Mouse (Mus musculus) hindbrain, postnatal 0 days (tissue): ENCODE results near the gene Sv2c. TPM values are rescaled to one million over a fixed set of nuclear protein-coding genes. Genes with fewer than 3 reads are reported as not detected.
A peak's percentile ranks its signal among the peaks of the same experiment; 100 is the strongest.

Experiments used
- ATAC-seq: fragments of 200-750 bp; cut with Nextera tagmentation; 2 replicates; pipeline ENCODE4 v1.8.0; 2017; ENCODE audit warnings: mild to moderate bottlenecking, moderate TSS enrichment, moderate library complexity
- DNase-seq: peaks from one replicate; pipeline ENCODE4 v3.0.0-alpha.2; 2015; ENCODE audit warnings: low spot score
- H3K27ac ChIP-seq: fragments of 300-500 bp; sonication (generic); 2 replicates; pipeline ENCODE4 v1.5.1; 2014; ENCODE audit warnings: mild to moderate bottlenecking
- H3K27me3 ChIP-seq: fragments of 300-500 bp; sonication (generic); 2 replicates; pipeline ENCODE4 v1.6.1; 2014; ENCODE audit warnings: low read length, mixed read lengths; ENCODE audit not compliant: insufficient read depth
- H3K36me3 ChIP-seq: fragments of 300-500 bp; sonication (generic); 2 replicates; pipeline ENCODE4 v1.6.1; 2014; ENCODE audit warnings: low read length, mixed read lengths; ENCODE audit not compliant: insufficient read depth
- H3K4me1 ChIP-seq: fragments of 300-500 bp; sonication (generic); 2 replicates; pipeline ENCODE4 v1.6.1; 2014; ENCODE audit warnings: antibody characterized with exemption, low read length, mixed read lengths; ENCODE audit not compliant: insufficient read depth
- H3K4me2 ChIP-seq: fragments of 300-500 bp; sonication (generic); 2 replicates; pipeline ENCODE4 v1.6.1; 2014; ENCODE audit warnings: low read depth, mild to moderate bottlenecking, low read length, moderate library complexity, mixed read lengths
- H3K4me3 ChIP-seq: fragments of 300-500 bp; sonication (generic); 2 replicates; pipeline ENCODE4 v1.5.1; 2014; ENCODE audit warnings: low read length
- H3K9ac ChIP-seq: fragments of 300-500 bp; sonication (generic); replicated peaks from 2 replicates; pipeline ENCODE4 v1.6.1; 2014; ENCODE audit warnings: mild to moderate bottlenecking, low read length, moderate library complexity, mixed read lengths
- H3K9me3 ChIP-seq: fragments of 300-500 bp; sonication (generic); 2 replicates; pipeline ENCODE4 v1.6.1; 2016; ENCODE audit warnings: low read length, mixed read lengths
- CTCF ChIP-seq: IDR thresholded peaks from 2 replicates; pipeline ENCODE4 v1.5.1; 2016; ENCODE audit warnings: antibody characterized with exemption, control low read depth, low read depth
- WGBS: fragments of 180-500 bp; shearing (Covaris S2); extraction: QIAGEN DNeasy Blood & Tissue Kit; methylation state at CpG from one replicate; pipeline ENCODE4 v1.1.7; 2014; 5-methylcytosine and 5-hydroxymethylcytosine counted together
- polyA plus RNA-seq: library from polyadenylated mRNA; unstranded; fragments of >200 nt; fragmentation: Nextera tagmentation; extraction: Ambion mirVana; gene quantifications from 2 replicates; pipeline ENCODE4 v1.2.1, GENCODE M21; 2015
- total RNA-seq: library from RNA; depleted of rRNA; stranded (reverse); fragments of >200 nt; gene quantifications from 2 replicates; pipeline ENCODE4 v1.2.3, GENCODE M21; 2014

Gene Sv2c
- total and polyA plus RNA-seq, 2 experiments from 2014 or later = 30.4 to 47.3 TPM

- DNase-seq (peak; percentile 49), ATAC-seq (peak; percentile 47; the same call in 1 of the 2 replicates)
- 32% methylated on average over 8 of the region's 8 CpGs for WGBS
- H3K9ac ChIP-seq = no peak overlapping the region
- no peaks in the 10 kb centered on the region for H3K9me3 ChIP-seq
- no peak overlapping the region for H3K4me3 ChIP-seq
- no peaks in the 10 kb centered on the region for H3K27me3 ChIP-seq
- no peaks in the 10 kb centered on the region for H3K4me1 ChIP-seq
- H3K4me2 ChIP-seq = no peak overlapping the region
- H3K36me3 ChIP-seq = no peaks in the 10 kb centered on the region
- TF ChIP-seq CTCF = no peak
- no peak overlapping the region for H3K27ac ChIP-seq
Observed at GRCm38 (mm10) chr13:96073555-96073954, 58.8 kb downstream of the Sv2c start.

DNA sequence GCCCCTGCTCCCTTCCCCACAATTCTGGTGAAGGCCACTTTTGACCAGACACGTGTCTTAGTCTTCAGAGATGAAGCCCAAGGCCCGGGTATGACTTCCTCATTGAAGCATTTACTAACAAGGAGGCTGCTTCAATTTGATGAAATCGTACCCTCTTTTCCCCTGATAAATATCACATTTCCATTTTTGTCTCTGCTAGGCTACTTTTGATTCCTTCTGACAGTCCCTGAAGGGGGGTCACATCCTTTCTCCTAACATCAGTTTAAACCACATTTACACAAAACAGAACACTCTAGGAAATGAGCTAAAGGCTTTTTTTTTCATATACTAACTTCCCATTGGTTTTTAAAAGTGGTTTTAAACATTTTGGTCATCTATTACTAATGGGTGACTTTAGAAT lies 79.6 kb downstream of the Sv2c start:
- Histone ChIP-seq H3K9ac (no peak overlapping the region), H3K9me3 (no peaks in the 10 kb centered on the region), H3K4me3 (no peak overlapping the region), H3K27me3 (no peaks in the 10 kb centered on the region), H3K4me1 (no peaks in the 10 kb centered on the region), H3K4me2 (no peak overlapping the region), H3K36me3 (no peaks in the 10 kb centered on the region), H3K27ac (no peak overlapping the region)
- TF ChIP-seq CTCF = no peak
- ATAC-seq (no peak), DNase-seq (no peak)
- 83% methylated on average over 3 of the region's 3 CpGs for WGBS

DNA sequence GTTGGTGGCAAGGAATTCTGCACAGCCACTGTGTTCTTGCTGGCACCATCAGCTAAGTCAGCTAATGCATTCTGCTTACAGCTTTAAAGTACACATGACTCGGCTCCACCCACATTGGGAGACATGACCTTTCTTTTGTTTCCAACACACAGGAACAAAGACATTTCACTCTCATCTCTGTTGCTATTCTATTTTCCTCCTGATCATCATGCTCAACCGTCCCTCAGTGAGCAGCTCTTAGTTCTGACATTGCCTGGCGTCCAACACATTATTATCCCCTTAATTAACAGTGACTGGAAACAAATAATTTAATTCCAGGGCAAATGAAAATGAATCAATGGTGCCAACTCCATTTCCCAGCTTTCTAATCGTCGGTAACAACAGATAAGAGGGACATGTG lies 87.0 kb downstream of the Sv2c start:
- ATAC-seq = no peak
- peak; percentile 31 for DNase-seq

GRCm38 (mm10) chr13:96040275-96041042 lies 91.9 kb downstream of the Sv2c start:
- WGBS = 79% methylated on average over 11 of the region's 11 CpGs
- no peaks in the 10 kb centered on the region for H3K9me3 ChIP-seq
- no peak for DNase-seq
- H3K36me3 ChIP-seq = no peaks in the 10 kb centered on the region
- H3K4me1 ChIP-seq = no peaks in the 10 kb centered on the region
- H3K9ac ChIP-seq = no peak overlapping the region
- no peak overlapping the region for H3K27ac ChIP-seq
- ATAC-seq = no peak
- H3K4me3 ChIP-seq = no peak overlapping the region
- H3K4me2 ChIP-seq = no peak overlapping the region
- H3K27me3 ChIP-seq = no peaks in the 10 kb centered on the region
- no peak for TF ChIP-seq CTCF

More for the DNA sequence above, 87.0 kb downstream of the Sv2c start:
- 21% methylated on average over 5 of the region's 5 CpGs for WGBS
- Histone ChIP-seq H3K4me2 (no peak overlapping the region), H3K36me3 (no peaks in the 10 kb centered on the region), H3K27me3 (no peaks in the 10 kb centered on the region), H3K4me3 (no peak overlapping the region), H3K27ac (no peak overlapping the region), H3K9me3 (no peaks in the 10 kb centered on the region), H3K4me1 (no peaks in the 10 kb centered on the region), H3K9ac (no peak overlapping the region)
- no peak for TF ChIP-seq CTCF

DNA sequence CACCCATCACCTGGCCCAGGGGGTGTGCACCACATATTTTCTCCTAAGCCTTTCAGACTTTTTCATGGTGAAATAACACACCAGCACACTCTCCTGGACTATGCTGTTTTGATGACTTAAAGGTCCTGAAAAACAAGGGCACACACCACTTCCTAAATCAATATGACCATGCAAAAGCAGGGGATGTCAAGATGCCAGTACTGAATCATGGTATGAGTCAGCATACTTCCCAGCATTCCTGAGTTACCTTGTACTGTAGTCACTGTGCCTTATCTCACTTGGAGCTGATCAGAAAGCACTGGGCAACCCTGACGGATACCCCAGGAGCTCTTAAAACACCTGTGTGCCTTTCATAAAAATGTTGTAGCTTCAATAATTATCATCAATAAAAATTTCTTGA lies 92.8 kb downstream of the Sv2c start:
- H3K36me3 ChIP-seq = no peaks in the 10 kb centered on the region
- H3K27ac ChIP-seq = no peak overlapping the region
- no peak overlapping the region for H3K4me3 ChIP-seq
- no peaks in the 10 kb centered on the region for H3K9me3 ChIP-seq
- TF ChIP-seq CTCF = no peak
- H3K4me2 ChIP-seq = no peak overlapping the region
- ATAC-seq (no peak), DNase-seq (no peak)
- no peaks in the 10 kb centered on the region for H3K4me1 ChIP-seq
- no peaks in the 10 kb centered on the region for H3K27me3 ChIP-seq
- no peak overlapping the region for H3K9ac ChIP-seq
- 85% methylated on average over 1 of the region's 1 CpGs for whole genome bisulfite sequencing

DNA sequence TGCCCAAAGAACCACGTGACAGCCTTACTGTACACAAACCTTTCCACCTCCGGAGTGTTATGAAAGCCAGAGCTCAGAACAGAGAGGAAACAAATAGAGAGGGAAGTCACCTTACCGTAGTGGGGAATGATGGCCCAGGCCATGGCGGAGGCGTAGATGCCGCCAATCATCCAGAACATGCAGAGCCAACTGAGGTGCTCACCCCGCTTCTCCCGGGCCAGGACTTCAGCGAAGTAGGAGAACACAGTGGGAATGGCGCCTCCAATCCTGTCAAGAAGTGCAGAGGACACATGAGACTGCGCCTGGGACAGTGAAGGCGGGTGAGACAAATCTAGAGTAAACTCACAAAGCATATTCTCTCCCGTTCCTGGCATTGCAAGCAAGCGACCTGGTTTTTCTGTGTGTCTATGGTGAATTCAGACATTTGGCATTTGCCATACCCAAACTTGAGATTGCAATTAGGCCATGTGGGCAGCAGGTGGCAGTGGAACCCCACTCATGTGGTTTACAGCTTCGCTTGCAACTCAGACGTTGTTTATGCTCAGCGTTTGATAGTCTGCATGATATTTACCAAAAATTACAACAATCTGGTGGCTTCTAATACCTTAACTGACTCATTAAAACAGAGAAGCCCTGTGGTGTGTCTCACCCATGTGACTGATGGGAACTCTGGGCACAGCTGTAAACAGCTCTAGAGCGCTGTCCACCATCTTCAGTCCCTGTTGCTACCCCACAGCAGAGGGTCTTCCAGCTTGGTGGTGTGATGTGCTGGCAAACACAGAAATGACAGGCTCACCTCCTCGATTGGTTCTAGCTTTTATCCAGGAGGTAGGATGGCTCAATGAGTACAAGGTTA lies 101.8 kb downstream of the Sv2c start:
- no peak overlapping the region for H3K4me3 ChIP-seq
- H3K4me2 ChIP-seq = no peak overlapping the region
- H3K27ac ChIP-seq = no peak overlapping the region
- TF ChIP-seq CTCF = peak; percentile 83
- no peaks in the 10 kb centered on the region for H3K4me1 ChIP-seq
- no peak for ATAC-seq
- H3K9me3 ChIP-seq = no peaks in the 10 kb centered on the region
- peak; percentile 82 for DNase-seq
- no peak overlapping the region for H3K9ac ChIP-seq
- H3K36me3 ChIP-seq = no peaks in the 10 kb centered on the region
- no peaks in the 10 kb centered on the region for H3K27me3 ChIP-seq
- 65% methylated on average over 19 of the region's 19 CpGs for WGBS
